Mouse (Mus musculus): Measurements from ENCODE around the gene Tacc2. TPM values are rescaled to one million over a fixed set of nuclear protein-coding genes. Genes with fewer than 3 reads are reported as not detected.

Gene Tacc2
- polyA plus RNA-seq, 1 experiment from 2014 or later, result 15.6 TPM

DNA sequence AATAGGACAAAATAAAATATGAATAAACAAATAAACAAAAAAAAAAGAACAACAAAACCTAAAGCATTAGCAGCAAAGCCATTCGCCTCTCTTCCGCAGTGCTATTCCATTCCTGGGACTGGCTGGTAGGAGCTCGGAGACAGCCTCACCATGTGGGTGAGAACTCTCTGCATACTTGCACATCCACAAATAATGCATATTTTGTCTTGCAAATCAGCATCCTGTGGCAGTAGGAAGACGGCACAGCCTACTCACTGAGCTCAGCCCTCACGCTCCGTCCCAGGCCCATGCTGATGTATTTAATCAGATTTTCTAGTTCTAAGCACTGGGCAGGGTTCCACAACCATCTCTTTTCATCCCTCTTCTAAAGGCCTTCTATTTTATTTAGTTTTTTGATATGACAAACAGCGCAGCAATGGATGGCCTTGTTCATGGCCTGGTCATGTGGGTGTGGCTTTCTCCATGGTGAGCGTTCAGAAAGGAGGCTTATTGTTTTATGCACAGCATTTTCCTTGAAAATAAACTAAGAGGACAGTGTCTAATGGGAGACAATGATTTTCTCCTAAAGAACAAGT lies 226.1 kb downstream of the Tacc2 start:
- H3K9ac ChIP-seq (ENCODE audit: low read length), result no peak overlapping the region
- no peaks in the 10 kb centered on the region for H3K36me3 ChIP-seq (ENCODE audit: control insufficient read depth, insufficient read depth, low read length)
- no peak for ATAC-seq (ENCODE audit: low FRiP score, low TSS enrichment)
- no peaks in the 10 kb centered on the region for H3K9me3 ChIP-seq (ENCODE audit: control insufficient read depth, low read length)
- 81% methylated on average over 8 of the region's 8 CpGs for WGBS
- H3K4me2 ChIP-seq (replicated peaks; ENCODE audit: low read depth), result no peak overlapping the region
- no peaks in the 10 kb centered on the region for H3K27me3 ChIP-seq (ENCODE audit: control insufficient read depth, insufficient read depth, low read length)
- no peak for DNase-seq (ENCODE audit: low spot score)
- peaks cover 4% of the 10 kb centered on the region; the same call in 1 of the 2 replicates for H3K4me1 ChIP-seq (replicated peaks; ENCODE audit: control insufficient read depth, insufficient read depth)
- H3K27ac ChIP-seq (replicated peaks), result no peak overlapping the region
- TF ChIP-seq EP300 (optimal IDR thresholded peaks at IDR 0.05) (no peak), CTCF (IDR thresholded peaks at IDR 0.05; ENCODE audit: low read depth) (no peak)
- H3K4me3 ChIP-seq (ENCODE audit: low read depth, low read length), result no peak overlapping the region

DNA sequence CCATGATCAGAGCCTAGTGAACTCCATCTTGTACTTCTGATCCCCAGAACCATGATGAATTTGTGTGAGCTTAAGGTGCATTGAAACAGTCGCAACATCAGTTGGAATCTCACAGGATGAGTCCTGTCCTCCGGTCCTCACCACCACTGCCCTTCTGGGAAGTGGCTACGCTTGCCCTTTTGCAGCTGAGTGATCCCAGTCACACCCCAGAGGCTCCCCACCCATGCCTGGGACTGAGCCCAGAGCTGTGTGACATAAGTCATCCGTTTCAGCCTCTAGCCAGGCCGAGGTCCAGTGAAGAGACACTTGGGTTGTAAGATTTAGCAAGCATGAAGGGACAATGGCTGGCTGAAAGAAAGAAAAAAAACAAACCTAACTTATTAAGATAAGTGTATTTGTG lies 227.8 kb downstream of the Tacc2 start:
- H3K4me2 ChIP-seq (replicated peaks; ENCODE audit: low read depth), result no peak overlapping the region
- H3K9me3 ChIP-seq (ENCODE audit: control insufficient read depth, low read length), result no peaks in the 10 kb centered on the region
- no peak for ATAC-seq (ENCODE audit: low FRiP score, low TSS enrichment)
- H3K4me3 ChIP-seq (ENCODE audit: low read depth, low read length), result no peak overlapping the region
- no peaks in the 10 kb centered on the region for H3K27me3 ChIP-seq (ENCODE audit: control insufficient read depth, insufficient read depth, low read length)
- H3K4me1 ChIP-seq (replicated peaks; ENCODE audit: control insufficient read depth, insufficient read depth), result peaks cover 4% of the 10 kb centered on the region; the same call in 1 of the 2 replicates
- H3K9ac ChIP-seq (ENCODE audit: low read length), result no peak overlapping the region
- H3K36me3 ChIP-seq (ENCODE audit: control insufficient read depth, insufficient read depth, low read length), result no peaks in the 10 kb centered on the region
- 81% methylated on average over 5 of the region's 5 CpGs for WGBS
- no peak overlapping the region for H3K27ac ChIP-seq (replicated peaks)
- DNase-seq (ENCODE audit: low spot score), result no peak
- TF ChIP-seq EP300 (optimal IDR thresholded peaks at IDR 0.05) (no peak), CTCF (IDR thresholded peaks at IDR 0.05; ENCODE audit: low read depth) (no peak)

DNA sequence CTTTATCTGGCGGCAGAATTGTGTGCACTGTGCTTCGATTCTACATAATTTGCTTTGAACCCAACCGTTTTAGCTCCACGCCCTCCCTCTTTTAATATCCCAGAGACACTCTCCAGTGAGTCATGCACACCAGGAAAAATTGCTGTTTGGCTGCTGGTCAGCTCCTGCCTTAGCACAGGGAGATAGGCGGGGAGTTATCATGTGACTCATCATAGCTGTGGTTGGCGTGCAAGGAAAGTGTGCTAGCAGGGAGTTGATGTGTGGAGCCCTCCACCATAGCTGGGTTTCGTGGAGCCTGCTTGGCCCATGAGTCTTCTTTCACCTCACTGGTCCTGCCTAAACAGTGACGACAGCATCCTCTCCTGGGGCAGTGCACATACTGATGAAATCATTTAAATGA lies 230.5 kb downstream of the Tacc2 start:
- H3K4me1 ChIP-seq (replicated peaks; ENCODE audit: control insufficient read depth, insufficient read depth), result peaks cover 4% of the 10 kb centered on the region; the same call in 1 of the 2 replicates
- H3K9ac ChIP-seq (ENCODE audit: low read length), result no peak overlapping the region
- H3K4me3 ChIP-seq (ENCODE audit: low read depth, low read length), result no peak overlapping the region
- WGBS, result 21% methylated on average over 8 of the region's 8 CpGs
- no peaks in the 10 kb centered on the region for H3K27me3 ChIP-seq (ENCODE audit: control insufficient read depth, insufficient read depth, low read length)
- H3K36me3 ChIP-seq (ENCODE audit: control insufficient read depth, insufficient read depth, low read length), result no peaks in the 10 kb centered on the region
- TF ChIP-seq EP300 (optimal IDR thresholded peaks at IDR 0.05) (no peak), CTCF (IDR thresholded peaks at IDR 0.05; ENCODE audit: low read depth) (no peak)
- H3K27ac ChIP-seq (replicated peaks), result no peak overlapping the region; the same call in 1 of the 2 replicates
- DNase-seq (ENCODE audit: low spot score) (peak; percentile 53), ATAC-seq (ENCODE audit: low FRiP score, low TSS enrichment) (peak; percentile 90)
- H3K9me3 ChIP-seq (ENCODE audit: control insufficient read depth, low read length), result no peaks in the 10 kb centered on the region
- H3K4me2 ChIP-seq (replicated peaks; ENCODE audit: low read depth), result no peak overlapping the region

DNA sequence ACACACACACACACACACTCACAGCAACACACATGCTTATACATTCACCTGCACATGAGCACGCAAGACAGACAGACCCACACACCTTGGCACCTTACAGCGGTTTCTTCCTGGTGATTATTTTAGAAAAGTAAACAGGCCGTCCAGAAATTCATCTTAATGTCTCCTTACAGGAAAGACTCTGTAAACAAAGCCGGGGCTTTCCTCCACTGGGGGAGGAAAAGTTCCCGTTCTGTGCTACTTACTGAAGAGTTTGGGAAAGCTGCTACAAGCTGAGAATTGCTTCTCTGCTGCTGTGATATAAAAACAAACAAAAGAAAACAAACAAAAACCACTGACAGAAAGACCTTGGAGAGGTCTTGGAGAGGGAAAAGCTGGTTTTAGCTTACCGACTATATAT lies 231.5 kb downstream of the Tacc2 start:
- Histone ChIP-seq H3K36me3 (ENCODE audit: control insufficient read depth, insufficient read depth, low read length) (no peaks in the 10 kb centered on the region), H3K4me1 (replicated peaks; ENCODE audit: control insufficient read depth, insufficient read depth) (peaks cover 4% of the 10 kb centered on the region; the same call in 1 of the 2 replicates), H3K27ac (replicated peaks) (no peak overlapping the region), H3K9ac (ENCODE audit: low read length) (no peak overlapping the region), H3K4me3 (ENCODE audit: low read depth, low read length) (no peak overlapping the region), H3K9me3 (ENCODE audit: control insufficient read depth, low read length) (no peaks in the 10 kb centered on the region), H3K4me2 (replicated peaks; ENCODE audit: low read depth) (no peak overlapping the region), H3K27me3 (ENCODE audit: control insufficient read depth, insufficient read depth, low read length) (no peaks in the 10 kb centered on the region)
- TF ChIP-seq EP300 (optimal IDR thresholded peaks at IDR 0.05) (no peak), CTCF (IDR thresholded peaks at IDR 0.05; ENCODE audit: low read depth) (no peak)
- WGBS, result 9% methylated on average over 6 of the region's 6 CpGs
- ATAC-seq (ENCODE audit: low FRiP score, low TSS enrichment), result no peak
- no peak for DNase-seq (ENCODE audit: low spot score)

DNA sequence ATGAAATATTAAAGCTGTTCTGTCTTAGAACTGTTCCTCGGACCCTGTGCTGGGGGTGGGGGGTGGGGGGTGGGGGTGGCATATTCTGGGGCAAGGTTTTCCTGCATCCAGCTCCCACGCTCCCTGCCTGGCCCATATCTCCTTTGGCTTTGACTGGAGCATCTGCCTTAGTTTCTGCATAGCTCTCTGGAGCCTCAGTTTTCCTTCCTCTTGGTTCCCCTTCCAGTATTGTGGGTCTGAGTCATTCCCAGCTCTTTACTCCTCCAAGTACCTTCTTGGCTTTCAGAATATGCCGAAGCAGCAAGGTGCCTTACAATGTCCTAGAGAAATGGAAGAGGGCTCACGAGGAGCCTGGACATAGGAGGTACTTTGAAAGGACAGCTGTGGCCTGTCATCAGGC lies 233.0 kb downstream of the Tacc2 start:
- WGBS, result 67% methylated on average over 4 of the region's 4 CpGs
- Histone ChIP-seq H3K4me2 (replicated peaks; ENCODE audit: low read depth) (no peak overlapping the region), H3K9ac (ENCODE audit: low read length) (no peak overlapping the region), H3K27ac (replicated peaks) (no peak overlapping the region), H3K4me3 (ENCODE audit: low read depth, low read length) (no peak overlapping the region), H3K36me3 (ENCODE audit: control insufficient read depth, insufficient read depth, low read length) (no peaks in the 10 kb centered on the region), H3K9me3 (ENCODE audit: control insufficient read depth, low read length) (no peaks in the 10 kb centered on the region), H3K4me1 (replicated peaks; ENCODE audit: control insufficient read depth, insufficient read depth) (peaks cover 4% of the 10 kb centered on the region; the same call in 1 of the 2 replicates), H3K27me3 (ENCODE audit: control insufficient read depth, insufficient read depth, low read length) (no peaks in the 10 kb centered on the region)
- DNase-seq (ENCODE audit: low spot score) (no peak), ATAC-seq (ENCODE audit: low FRiP score, low TSS enrichment) (no peak)
- TF ChIP-seq EP300 (optimal IDR thresholded peaks at IDR 0.05) (no peak), CTCF (IDR thresholded peaks at IDR 0.05; ENCODE audit: low read depth) (no peak)

DNA sequence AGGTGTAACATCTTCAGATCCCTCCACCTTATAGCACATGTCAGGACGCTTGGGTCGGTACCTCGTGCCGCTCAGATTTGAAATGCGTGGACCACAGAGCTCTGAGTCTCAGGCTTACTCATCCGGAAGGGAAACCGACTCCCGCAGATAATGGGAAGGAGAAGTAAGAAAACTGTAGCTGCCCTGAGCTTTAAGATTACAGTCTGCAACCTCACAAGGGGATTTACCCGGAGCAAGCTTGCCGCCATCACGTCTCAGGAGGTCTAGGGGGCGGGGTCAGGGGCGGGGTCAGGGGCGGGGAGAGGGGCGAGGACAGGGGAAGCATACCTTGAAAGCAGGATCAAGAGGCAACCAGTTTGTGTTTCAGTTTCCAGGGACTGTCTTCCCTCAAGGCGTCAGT lies 235.2 kb downstream of the Tacc2 start:
- H3K4me3 ChIP-seq (ENCODE audit: low read depth, low read length), result no peak overlapping the region
- H3K9me3 ChIP-seq (ENCODE audit: control insufficient read depth, low read length), result no peaks in the 10 kb centered on the region
- H3K4me2 ChIP-seq (replicated peaks; ENCODE audit: low read depth), result no peak overlapping the region
- no peak for ATAC-seq (ENCODE audit: low FRiP score, low TSS enrichment)
- H3K4me1 ChIP-seq (replicated peaks; ENCODE audit: control insufficient read depth, insufficient read depth), result peaks cover 4% of the 10 kb centered on the region; the same call in 1 of the 2 replicates
- no peak for TF ChIP-seq EP300 (optimal IDR thresholded peaks at IDR 0.05)
- no peak for TF ChIP-seq CTCF (IDR thresholded peaks at IDR 0.05; ENCODE audit: low read depth)
- 45% methylated on average over 16 of the region's 16 CpGs for WGBS
- no peak overlapping the region for H3K9ac ChIP-seq (ENCODE audit: low read length)
- H3K27ac ChIP-seq (replicated peaks), result no peak overlapping the region
- H3K27me3 ChIP-seq (ENCODE audit: control insufficient read depth, insufficient read depth, low read length), result no peaks in the 10 kb centered on the region
- H3K36me3 ChIP-seq (ENCODE audit: control insufficient read depth, insufficient read depth, low read length), result no peaks in the 10 kb centered on the region
- DNase-seq (ENCODE audit: low spot score), result no peak

Other genes starting within 250 kb of the Tacc2 start
- 40.4 and 56.4 TPM in 2 replicates for gene Ate1, start 57.1 kb upstream of the Tacc2 start, polyA plus RNA-seq (2015; fragmentation: Nextera tagmentation; extraction: Ambion mirVana)
- gene Nsmce4a, start 4.3 kb upstream of the Tacc2 start, polyA plus RNA-seq (2015; fragmentation: Nextera tagmentation; extraction: Ambion mirVana), result 89.7 and 93.1 TPM in 2 replicates
- 0.05 TPM in 1 of 2 replicates, not detected in the other for gene Btbd16, start 196.6 kb downstream of the Tacc2 start, polyA plus RNA-seq (2015; fragmentation: Nextera tagmentation; extraction: Ambion mirVana)

Data from stomach, postnatal 0 days (tissue).